Mouse (Mus musculus): Measurements from ENCODE around the gene Gpr137b.
"Not testable (repeated sequence)": the region's sequence is repeated elsewhere in the genome, so short reads cannot be mapped to it uniquely, and the experiment has no call there.

GRCm38 (mm10) chr13:13371436-13371835 is 22.4 kb downstream of the Gpr137b start:
- not testable (repeated sequence) for TF ChIP-seq POLR2A (IDR thresholded peaks at IDR 0.05; ENCODE audit: borderline replicate concordance, control insufficient read depth, low read depth, low read length); CTCF (IDR thresholded peaks at IDR 0.05; ENCODE audit: control insufficient read depth, insufficient read depth, low read length)

Data from bone marrow, adult 2 months (tissue).